Mouse (Mus musculus) MEL (cell line): ENCODE measurements around the gene Prpsap1. TPM values are rescaled to one million over a fixed set of nuclear protein-coding genes. Genes with fewer than 3 reads are reported as not detected.

ENCODE experiments used
- DNase-seq: peaks from one replicate; pipeline ENCODE4 v3.0.0; 2011; ENCODE audit warnings: low read depth, low spot score
- H3K27ac ChIP-seq: 2 replicates; pipeline ENCODE4 v1.5.1; 2012; ENCODE audit warnings: low read depth, mild to moderate bottlenecking, control low read depth, low read length, moderate library complexity; ENCODE audit not compliant: control insufficient read depth
- H3K27me3 ChIP-seq, 2 experiments: fragments of 150-350 bp in 1 of 2; sonication (generic) in 1 of 2; 2 replicates each; pipeline ENCODE4 v1.6.1; 2012; ENCODE audit warnings: low read length in 2 of 2, mild to moderate bottlenecking in 2 of 2, improper control_type of control experiment in 1 of 2, moderate library complexity in 1 of 2; ENCODE audit not compliant: insufficient read depth in 2 of 2, control insufficient read depth in 1 of 2
- H3K36me3 ChIP-seq, 2 experiments: 2 replicates each; pipeline ENCODE4 v1.6.1; 2012 to 2014; ENCODE audit warnings: low read length in 2 of 2, improper control_type of control experiment in 1 of 2, inconsistent platforms in 1 of 2, mild to moderate bottlenecking in 1 of 2; ENCODE audit not compliant: insufficient read depth in 2 of 2, control insufficient read depth in 1 of 2
- H3K4me1 ChIP-seq, 2 experiments: fragments of 150-350 bp in 1 of 2; sonication (generic) in 1 of 2; 2 replicates each; pipeline ENCODE4 v1.6.1; 2012; ENCODE audit warnings: low read length in 2 of 2, improper control_type of control experiment in 1 of 2, mild to moderate bottlenecking in 1 of 2; ENCODE audit not compliant: insufficient read depth in 2 of 2, control insufficient read depth in 1 of 2
- H3K4me3 ChIP-seq, 2 experiments: fragments of 150-350 bp in 1 of 2; sonication (generic) in 1 of 2; 2 replicates each; pipeline ENCODE4 v1.5.1; 2012; ENCODE audit warnings: low read depth in 2 of 2, low read length in 2 of 2, mild to moderate bottlenecking in 2 of 2, moderate library complexity in 2 of 2, control low read depth in 1 of 2, improper control_type of control experiment in 1 of 2; ENCODE audit not compliant: control insufficient read depth in 1 of 2, insufficient read depth in 1 of 2
- H3K79me2 ChIP-seq: 2 replicates; pipeline ENCODE4 v1.6.1; 2012; ENCODE audit warnings: mild to moderate bottlenecking, low read length, moderate library complexity; ENCODE audit not compliant: control insufficient read depth, poor library complexity, insufficient read depth
- H3K9ac ChIP-seq: 2 replicates; pipeline ENCODE4 v1.6.1; 2012; ENCODE audit warnings: low read depth, mild to moderate bottlenecking, control low read depth, low read length, moderate library complexity; ENCODE audit not compliant: control insufficient read depth, poor library complexity, severe bottlenecking
- H3K9me3 ChIP-seq: fragments of 150-350 bp; sonication (generic); replicated peaks from 2 replicates; pipeline ENCODE4 v1.6.1; 2012; ENCODE audit warnings: mild to moderate bottlenecking, low read length, improper control_type of control experiment, moderate library complexity; ENCODE audit not compliant: insufficient read depth
- BHLHE40 ChIP-seq: IDR thresholded peaks from 2 replicates; pipeline ENCODE4 v1.6.1; 2012; ENCODE audit warnings: low read depth, mild to moderate bottlenecking, inconsistent platforms, low read length, improper control_type of control experiment, borderline replicate concordance
- CHD1 ChIP-seq: IDR thresholded peaks from 2 replicates; pipeline ENCODE4 v1.6.1; 2012; ENCODE audit warnings: low read depth, mild to moderate bottlenecking, inconsistent platforms, low read length, improper control_type of control experiment
- CTCF ChIP-seq, 3 experiments: IDR thresholded peaks in 2 of 3; conservative IDR thresholded peaks in 1 of 3; 2 replicates each; pipeline ENCODE4 v1.5.1; 2011 to 2012; ENCODE audit warnings: low read length in 3 of 3, low read depth in 2 of 3, mild to moderate bottlenecking in 2 of 3, improper control_type of control experiment in 1 of 3, inconsistent platforms in 1 of 3, mixed read lengths in 1 of 3, moderate library complexity in 1 of 3; ENCODE audit not compliant: control insufficient read depth in 1 of 3, insufficient read depth in 1 of 3, poor library complexity in 1 of 3, severe bottlenecking in 1 of 3
- E2F4 ChIP-seq: IDR thresholded peaks from 2 replicates; pipeline ENCODE4 v1.6.1; 2011; ENCODE audit warnings: low read depth, low read length, improper control_type of control experiment, borderline replicate concordance
- ELF1 ChIP-seq: IDR thresholded peaks from 2 replicates; pipeline ENCODE4 v1.6.1; 2014; ENCODE audit warnings: low read depth, mild to moderate bottlenecking, inconsistent platforms, low read length, improper control_type of control experiment, moderate library complexity
- EP300 ChIP-seq, 2 experiments: IDR thresholded peaks; 2 replicates each; pipeline ENCODE4 v1.6.1; 2011; ENCODE audit warnings: improper control_type of control experiment in 2 of 2, low read length in 2 of 2, low read depth in 1 of 2, mild to moderate bottlenecking in 1 of 2
- ETS1 ChIP-seq: IDR thresholded peaks from 2 replicates; pipeline ENCODE4 v1.6.1; 2012; ENCODE audit warnings: low read depth, mild to moderate bottlenecking, inconsistent platforms, low read length, improper control_type of control experiment, moderate library complexity
- GABPA ChIP-seq: IDR thresholded peaks from 2 replicates; pipeline ENCODE4 v1.6.1; 2012; ENCODE audit warnings: low read depth, mild to moderate bottlenecking, inconsistent platforms, low read length, improper control_type of control experiment, moderate library complexity
- GATA1 ChIP-seq: IDR thresholded peaks from 2 replicates; pipeline ENCODE4 v1.6.1; 2011; ENCODE audit warnings: low read depth, low read length, improper control_type of control experiment
- KAT2A ChIP-seq: conservative IDR thresholded peaks from 2 replicates; pipeline ENCODE4 v1.6.1; 2012; ENCODE audit warnings: low read depth, low read length, improper control_type of control experiment, inconsistent platforms
- MAX ChIP-seq: IDR thresholded peaks from 2 replicates; pipeline ENCODE4 v1.6.1; 2011; ENCODE audit warnings: low read length, improper control_type of control experiment
- MAZ ChIP-seq: IDR thresholded peaks from 2 replicates; pipeline ENCODE4 v1.6.1; 2012; ENCODE audit warnings: low read depth, mild to moderate bottlenecking, inconsistent platforms, low read length, improper control_type of control experiment
- NELFE ChIP-seq: IDR thresholded peaks from 2 replicates; pipeline ENCODE4 v1.6.1; 2011; ENCODE audit warnings: low read depth, low read length, improper control_type of control experiment
- POLR2A ChIP-seq, 2 experiments: IDR thresholded peaks; 2 replicates each; pipeline ENCODE4 v1.6.1; 2011 to 2012; ENCODE audit warnings: low read length in 2 of 2, mild to moderate bottlenecking in 2 of 2, control low read depth in 1 of 2, improper control_type of control experiment in 1 of 2, low read depth in 1 of 2, moderate library complexity in 1 of 2; ENCODE audit not compliant: control insufficient read depth in 1 of 2, insufficient read depth in 1 of 2, poor library complexity in 1 of 2
- POLR2AphosphoS2 ChIP-seq: IDR thresholded peaks from 2 replicates; pipeline ENCODE4 v1.6.1; 2011; ENCODE audit warnings: low read length, improper control_type of control experiment
- SIN3A ChIP-seq: IDR thresholded peaks from 2 replicates; pipeline ENCODE4 v1.6.1; 2012; ENCODE audit warnings: low read length, improper control_type of control experiment, inconsistent platforms
- SMC3 ChIP-seq: IDR thresholded peaks from 2 replicates; pipeline ENCODE4 v1.6.1; 2011; ENCODE audit warnings: low read depth, low read length, improper control_type of control experiment
- TAL1 ChIP-seq: IDR thresholded peaks from 2 replicates; pipeline ENCODE4 v1.6.1; 2012; ENCODE audit warnings: mild to moderate bottlenecking, inconsistent platforms, low read length, moderate library complexity, mixed read lengths
- TCF12 ChIP-seq: IDR thresholded peaks from 2 replicates; pipeline ENCODE4 v1.6.1; 2014; ENCODE audit warnings: low read depth, mild to moderate bottlenecking, inconsistent platforms, low read length, improper control_type of control experiment, moderate library complexity
- UBTF ChIP-seq: IDR thresholded peaks from 2 replicates; pipeline ENCODE4 v1.6.1; 2012; ENCODE audit warnings: low read depth, mild to moderate bottlenecking, inconsistent platforms, low read length, improper control_type of control experiment, moderate library complexity, borderline replicate concordance; ENCODE audit not compliant: insufficient read depth
- ZKSCAN1 ChIP-seq: IDR thresholded peaks from 2 replicates; pipeline ENCODE4 v1.6.1; 2012; ENCODE audit warnings: low read depth, mild to moderate bottlenecking, inconsistent platforms, low read length, improper control_type of control experiment, moderate library complexity
- ZMIZ1 ChIP-seq: IDR thresholded peaks from 2 replicates; pipeline ENCODE4 v1.6.1; 2012; ENCODE audit warnings: low read depth, mild to moderate bottlenecking, inconsistent platforms, low read length, improper control_type of control experiment, moderate library complexity
- ZNF384 ChIP-seq: IDR thresholded peaks from 2 replicates; pipeline ENCODE4 v1.6.1; 2012; ENCODE audit warnings: low read depth, mild to moderate bottlenecking, inconsistent platforms, low read length, improper control_type of control experiment
- polyA plus RNA-seq, 2 experiments: library from polyadenylated mRNA; stranded (reverse) in 1 of 2; unstranded in 1 of 2; fragments of >175 nt in 1 of 2; fragments of >200 nt in 1 of 2; gene quantifications; 2 replicates each; pipeline versions ENCODE4 v1.2.1 to v1.2.4; 2012; ENCODE audit warnings: low replicate concordance in 2 of 2, low read depth in 1 of 2; ENCODE audit not compliant: insufficient read length in 2 of 2, insufficient read depth in 1 of 2, missing spikeins in 1 of 2
- total RNA-seq: library from RNA; depleted of rRNA; stranded (reverse); fragments of 300-350 nt; gene quantifications from 2 replicates; pipeline ENCODE4 v1.2.3, GENCODE M21; 2012

Gene Prpsap1
- total and polyA plus RNA-seq, 3 experiments = 112 to 155 TPM; not detected in 1

DNA sequence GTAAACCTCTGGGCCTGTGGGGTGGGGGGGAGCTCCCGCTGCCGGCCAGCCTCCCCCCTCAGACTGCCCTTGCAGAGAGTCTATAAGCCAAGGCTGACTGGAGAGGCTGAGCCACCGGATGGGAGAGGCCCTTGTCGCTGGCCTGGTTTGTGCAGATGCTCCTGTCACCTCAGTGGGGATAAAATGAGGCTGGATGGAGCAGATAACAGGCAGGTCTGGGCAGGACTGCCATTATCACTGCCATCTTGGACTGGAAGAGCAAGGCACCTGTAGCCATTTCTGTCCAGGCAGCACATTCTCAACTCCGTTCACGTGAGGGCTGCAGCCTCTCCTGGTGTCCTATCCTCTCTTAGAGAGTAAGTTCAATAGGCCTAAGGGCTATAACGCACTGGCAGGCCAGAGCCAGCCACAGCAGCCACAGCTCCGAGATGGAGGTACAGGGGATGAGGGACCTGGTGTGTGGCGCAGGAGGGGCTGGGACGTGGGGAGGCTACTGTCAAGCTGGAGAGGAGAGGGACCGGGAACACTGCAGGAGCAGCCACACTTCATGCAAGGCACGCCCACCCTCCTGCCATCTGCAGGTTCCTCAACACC lies 44.2 kb upstream of the Prpsap1 start (continued):
- TF ChIP-seq UBTF = no peak
- TF ChIP-seq ETS1 = no peak
- TF ChIP-seq POLR2A (IDR thresholded peaks at IDR 0.05; ENCODE audit: control insufficient read depth in 1 of 2, insufficient read depth in 1 of 2, low read depth in 1 of 2, low read length in 2 of 2, poor library complexity in 1 of 2) = no peak
- no peak for TF ChIP-seq CHD1
- peak; percentile 42; the same call in 1 of the 2 replicates for TF ChIP-seq POLR2AphosphoS2
- no peak for TF ChIP-seq KAT2A
- TF ChIP-seq, all 39 proteins: peak for 6

GRCm38 (mm10) chr11:116537388-116537787 lies 43.4 kb upstream of the Prpsap1 start:
- H3K9me3 ChIP-seq = no peaks in the 10 kb centered on the region
- H3K4me3 ChIP-seq = no peak overlapping the region
- TF ChIP-seq ETS1 (no peak), MAZ (no peak), GABPA (no peak), ZMIZ1 (0 out of 2 replicates have a peak, but pooled peaks have one; percentile 8), ZNF384 (no peak), ELF1 (no peak), POLR2AphosphoS2 (peak; percentile 59; the same call in 1 of the 2 replicates)
- H3K79me2 ChIP-seq = peaks cover 25% of the 10 kb centered on the region
- H3K4me1 ChIP-seq = peaks cover 8 to 20% of the 10 kb centered on the region in 2 experiments; a peak in 3 of 4 replicates
- H3K36me3 ChIP-seq = peaks cover 3 to 14% of the 10 kb centered on the region in 2 experiments; a peak in 3 of 4 replicates
- no peaks in the 10 kb centered on the region for H3K27me3 ChIP-seq
- H3K9ac ChIP-seq = no peak overlapping the region; the same call in 1 of the 2 replicates
- DNase-seq = no peak
- H3K27ac ChIP-seq = peak overlapping the region; percentile 36; the same call in 1 of the 2 replicates

DNA sequence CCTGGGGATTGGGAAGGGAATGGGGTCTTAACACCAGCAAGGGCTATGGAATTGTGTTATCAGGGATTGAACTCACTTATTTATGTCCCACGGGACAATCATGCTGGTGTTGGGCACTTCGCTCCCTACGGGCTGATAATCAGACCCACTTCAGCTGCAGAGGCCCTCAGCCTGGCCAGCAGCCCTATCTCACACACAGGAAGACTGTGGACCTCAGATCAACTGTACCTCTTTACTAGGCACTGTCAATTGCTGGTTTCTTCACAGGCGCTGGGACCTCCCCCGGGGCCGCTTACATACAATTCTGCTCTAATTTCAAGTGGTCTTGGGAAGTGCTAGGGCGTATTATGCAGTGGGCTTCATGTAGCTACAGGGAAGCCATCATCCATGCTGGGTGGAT lies 42.7 kb upstream of the Prpsap1 start:
- no peaks in the 10 kb centered on the region for H3K9me3 ChIP-seq
- no peak overlapping the region for H3K4me3 ChIP-seq
- H3K9ac ChIP-seq = peak overlapping the region; percentile 5; the same call in 1 of the 2 replicates
- DNase-seq = peak; percentile 62
- peaks cover 28% of the 10 kb centered on the region for H3K79me2 ChIP-seq
- H3K4me1 ChIP-seq = peaks cover 8 to 20% of the 10 kb centered on the region in 2 experiments; a peak in 3 of 4 replicates
- peak; percentile 20; the same call in 1 of the 2 replicates for TF ChIP-seq SMC3
- TF ChIP-seq ETS1 = peak; percentile 44; the same call in 1 of the 2 replicates
- TF ChIP-seq CTCF (IDR thresholded peaks at IDR 0.05 in 2 of 3, conservative IDR thresholded peaks at IDR 0.05 in 1 of 3; ENCODE audit: control insufficient read depth in 1 of 3, insufficient read depth in 1 of 3, low read depth in 2 of 3, low read length in 3 of 3, poor library complexity in 1 of 3, severe bottlenecking in 1 of 3) = no peak
- TF ChIP-seq EP300 (IDR thresholded peaks at IDR 0.05; ENCODE audit: low read depth in 1 of 2, low read length in 2 of 2) = peak; percentile 67 to 79
- TF ChIP-seq GATA1 = peak; percentile 43; the same call in 1 of the 2 replicates
- 0 out of 2 replicates have a peak, but pooled peaks have one; percentile 16 for TF ChIP-seq NELFE
- TF ChIP-seq E2F4 = no peak
- peak; percentile 44; the same call in 1 of the 2 replicates for TF ChIP-seq TAL1
- peak; percentile 76; the same call in 1 of the 2 replicates for TF ChIP-seq TCF12
- TF ChIP-seq MAX = peak; percentile 37; the same call in 1 of the 2 replicates
- peak; percentile 40; the same call in 1 of the 2 replicates for TF ChIP-seq SIN3A
- 0 out of 2 replicates have a peak, but pooled peaks have one; percentile 30 for TF ChIP-seq ZKSCAN1
- TF ChIP-seq BHLHE40 = no peak
- peaks cover 3 to 14% of the 10 kb centered on the region in 2 experiments; a peak in 3 of 4 replicates for H3K36me3 ChIP-seq
- H3K27me3 ChIP-seq = no peaks in the 10 kb centered on the region
- H3K27ac ChIP-seq = peak overlapping the region; percentile 36; the same call in 1 of the 2 replicates
